Mouse (Mus musculus) kidney, postnatal 25 days (tissue): ENCODE measurements around the gene Gm28048.

ENCODE experiments used
- DNase-seq, 2 experiments: peaks; one replicate each; pipeline ENCODE4 v3.0.0; 2021; ENCODE audit warnings: mixed read lengths in 2 of 2

Gm28048 gene

GRCm38 (mm10) chr11:22857705-22858440 is 124.0 kb downstream of the Gm28048 start:
- DNase-seq, result peak; percentile 49 to 66

GRCm38 (mm10) chr11:22857106-22857704 is 124.7 kb downstream of the Gm28048 start:
- DNase-seq, result no peak

DNA sequence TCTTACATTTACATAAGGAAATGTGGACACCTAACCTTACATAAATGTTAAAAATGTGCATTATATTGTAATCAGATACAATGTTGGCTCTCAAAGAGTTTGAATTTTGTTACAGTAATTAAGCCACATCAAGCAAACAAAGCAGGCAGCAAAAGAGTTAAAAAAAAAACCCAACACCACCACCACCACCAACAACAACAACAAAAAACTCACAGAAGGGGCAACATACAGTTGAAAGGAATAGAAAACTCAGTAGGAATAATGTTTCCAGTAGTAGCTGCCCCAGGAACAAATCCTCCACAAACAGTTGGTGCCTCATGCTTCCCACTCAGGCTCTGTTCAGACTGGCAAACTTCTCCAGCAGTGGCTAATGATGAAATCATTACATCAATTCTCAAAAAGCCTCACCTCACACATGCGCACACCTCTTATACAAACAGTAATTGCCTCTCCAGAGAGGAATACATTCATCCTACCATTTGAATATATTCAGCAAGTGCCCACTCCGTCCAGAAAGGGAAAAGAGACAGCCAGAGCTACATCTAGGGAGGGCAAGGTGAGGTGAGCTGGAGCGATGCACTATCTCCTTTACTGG is 125.4 kb downstream of the Gm28048 start:
- no peak for DNase-seq

GRCm38 (mm10) chr11:22854571-22854970 is 127.3 kb downstream of the Gm28048 start:
- peak in 1 of 2 experiments; percentile 45 for DNase-seq

DNA sequence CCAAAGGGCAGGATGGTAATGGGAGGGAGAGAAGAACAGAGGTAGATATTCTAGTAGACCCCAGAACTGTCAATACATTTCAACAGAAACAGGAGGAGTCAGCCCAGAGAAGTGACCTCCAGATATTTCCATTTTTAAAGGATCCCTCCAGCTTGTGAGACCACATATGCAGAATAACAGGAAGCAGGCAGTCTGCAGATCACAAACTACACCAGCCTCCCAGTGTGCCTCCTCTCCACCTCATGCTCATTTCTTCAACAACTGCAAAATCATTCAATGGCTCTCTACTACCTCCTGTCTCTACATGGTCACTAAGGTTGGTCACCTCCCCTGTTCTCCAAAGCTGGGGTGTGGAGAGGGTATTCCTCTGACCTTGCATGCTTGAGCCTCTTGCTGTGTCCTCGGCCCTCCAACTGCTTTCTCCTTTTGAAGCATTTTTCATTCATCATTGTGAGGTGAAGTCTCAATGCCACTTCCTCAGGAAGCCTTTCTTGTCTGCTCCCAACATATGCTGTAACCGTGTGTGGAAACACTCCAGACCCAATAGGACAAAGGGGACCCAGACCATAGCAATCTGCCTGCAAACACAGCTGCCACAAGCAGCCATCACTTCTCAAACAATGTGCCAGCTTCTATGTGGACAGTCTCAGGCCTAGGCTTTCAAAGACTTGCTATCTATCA is 128.3 kb downstream of the Gm28048 start:
- DNase-seq, result no peak

DNA sequence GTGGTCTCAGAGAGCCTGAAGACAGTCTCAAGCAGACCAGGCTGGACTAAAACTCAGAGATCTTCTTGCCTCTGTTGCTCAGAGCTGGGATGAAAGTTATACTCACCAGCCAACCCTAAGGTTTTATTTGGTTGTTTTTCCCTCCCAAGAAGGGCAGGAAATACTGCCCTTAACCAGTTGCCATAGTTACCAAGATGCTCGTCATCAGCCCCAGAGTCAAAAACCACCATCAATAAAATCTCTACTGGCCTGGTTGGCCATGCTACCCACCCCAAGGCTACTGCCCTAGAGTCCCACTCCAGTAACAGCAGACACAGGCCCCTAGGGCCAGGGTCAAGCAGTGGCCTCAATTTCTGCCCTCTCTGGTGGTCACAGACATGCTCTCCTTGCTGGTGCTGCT is 129.4 kb downstream of the Gm28048 start:
- DNase-seq, result no peak

GRCm38 (mm10) chr11:22851416-22851815 is 130.5 kb downstream of the Gm28048 start:
- DNase-seq, result peak in 1 of 2 experiments; percentile 64

GRCm38 (mm10) chr11:22850077-22850476 is 131.8 kb downstream of the Gm28048 start:
- peak; percentile 68 to 84 for DNase-seq

DNA sequence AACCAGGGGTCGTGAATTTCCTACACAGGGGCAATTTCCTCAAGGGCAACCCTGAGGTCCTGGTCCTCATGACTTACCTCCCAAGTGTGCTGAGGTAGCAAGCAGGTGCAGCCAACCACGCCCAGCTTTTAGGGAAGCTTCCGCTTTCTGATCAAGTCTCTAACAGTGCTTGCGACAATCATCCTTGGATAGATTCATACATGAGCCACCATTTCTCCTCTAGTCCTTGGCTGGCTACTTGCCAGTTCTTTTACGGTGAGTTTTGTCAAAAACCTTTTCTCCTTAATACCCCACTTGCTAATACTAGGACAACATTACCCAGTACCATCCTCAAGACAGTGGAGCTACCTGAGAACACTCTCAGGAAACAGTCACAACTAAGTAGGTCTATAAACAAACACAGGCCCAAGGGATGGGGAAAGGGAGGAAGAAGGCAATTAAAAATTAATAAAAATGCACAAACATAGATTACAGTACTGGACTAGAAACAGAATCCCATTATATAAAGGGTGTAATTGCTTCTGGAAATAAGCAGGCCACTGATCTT is 133.2 kb downstream of the Gm28048 start:
- DNase-seq, result no peak

DNA sequence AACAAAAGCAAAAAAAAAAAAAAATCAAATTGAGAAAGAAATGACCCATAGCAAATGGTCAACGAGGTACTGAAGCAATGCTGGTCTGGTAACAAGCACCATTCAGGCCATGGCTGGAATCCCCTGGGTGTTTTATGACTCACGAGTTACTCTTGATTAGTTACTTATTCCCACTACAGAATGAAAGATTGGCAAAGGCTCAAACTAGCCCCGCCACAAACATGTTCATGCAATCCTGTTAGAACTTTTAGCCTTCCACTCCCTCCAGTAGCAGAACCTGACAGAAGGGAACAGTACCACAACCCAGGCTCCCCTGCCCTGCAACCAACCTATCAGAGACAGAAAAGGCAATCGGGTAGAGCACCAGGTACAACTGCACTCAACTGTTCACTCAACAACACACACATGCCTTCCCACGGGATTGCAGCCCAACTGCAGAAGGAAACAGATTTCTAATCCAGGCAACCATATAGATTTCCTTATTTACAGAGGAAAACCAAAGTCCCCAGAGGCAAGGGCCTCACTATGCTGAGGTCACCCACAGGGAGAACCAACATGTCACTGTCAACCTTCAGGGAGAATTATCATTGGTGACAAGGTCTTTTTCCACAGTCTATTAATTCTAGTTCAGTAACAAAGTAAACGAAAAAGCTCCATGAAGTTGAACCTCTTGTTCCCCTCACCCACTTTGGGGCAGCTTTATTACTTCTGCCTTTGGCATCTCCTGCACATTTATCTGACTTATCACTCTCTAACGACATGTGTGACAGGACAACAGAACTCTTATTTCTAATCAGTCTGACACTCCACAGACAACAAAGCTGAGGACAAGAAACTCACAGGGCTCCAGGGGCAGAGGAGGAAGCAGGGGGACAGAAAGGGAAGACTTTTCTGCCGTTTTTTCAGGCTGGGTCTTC is 133.9 kb downstream of the Gm28048 start:
- peak; percentile 81 to 88 for DNase-seq

DNA sequence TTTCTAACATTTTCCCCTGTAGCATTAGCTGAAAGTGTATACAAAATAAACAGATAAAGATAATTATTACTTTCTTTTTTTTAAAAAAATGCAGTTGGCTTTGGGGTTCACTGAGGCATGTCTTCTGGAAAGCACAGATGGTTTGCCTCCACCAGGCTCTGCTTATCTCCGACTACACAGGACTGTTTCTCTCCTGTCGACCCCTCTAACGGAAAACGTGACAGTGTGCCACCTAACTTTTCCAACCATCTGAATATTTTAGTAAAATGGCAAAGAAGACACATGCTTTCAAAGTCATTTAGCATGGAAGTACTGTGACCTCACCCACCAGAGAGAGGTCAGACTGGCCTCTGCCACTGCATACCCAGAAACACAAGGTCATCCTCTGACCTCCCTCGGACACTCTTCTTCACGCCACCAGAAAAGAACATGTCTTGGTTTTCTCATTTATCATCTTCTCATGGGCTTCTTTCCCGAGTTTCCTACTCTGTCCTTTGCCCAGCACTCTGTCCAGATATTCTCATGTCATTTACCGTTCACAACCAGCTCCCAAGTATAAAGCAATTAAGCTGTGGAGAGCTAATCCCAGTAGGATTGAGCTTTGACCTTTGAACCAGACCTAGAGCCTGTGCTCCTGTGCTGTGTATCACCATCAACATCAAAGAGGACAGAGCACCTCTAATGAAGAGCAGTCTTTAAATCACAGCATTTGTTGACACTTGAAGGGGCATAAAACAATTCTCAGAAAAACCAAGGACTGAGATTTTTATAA is 134.7 kb downstream of the Gm28048 start:
- DNase-seq, result peak in 1 of 2 experiments; percentile 53

DNA sequence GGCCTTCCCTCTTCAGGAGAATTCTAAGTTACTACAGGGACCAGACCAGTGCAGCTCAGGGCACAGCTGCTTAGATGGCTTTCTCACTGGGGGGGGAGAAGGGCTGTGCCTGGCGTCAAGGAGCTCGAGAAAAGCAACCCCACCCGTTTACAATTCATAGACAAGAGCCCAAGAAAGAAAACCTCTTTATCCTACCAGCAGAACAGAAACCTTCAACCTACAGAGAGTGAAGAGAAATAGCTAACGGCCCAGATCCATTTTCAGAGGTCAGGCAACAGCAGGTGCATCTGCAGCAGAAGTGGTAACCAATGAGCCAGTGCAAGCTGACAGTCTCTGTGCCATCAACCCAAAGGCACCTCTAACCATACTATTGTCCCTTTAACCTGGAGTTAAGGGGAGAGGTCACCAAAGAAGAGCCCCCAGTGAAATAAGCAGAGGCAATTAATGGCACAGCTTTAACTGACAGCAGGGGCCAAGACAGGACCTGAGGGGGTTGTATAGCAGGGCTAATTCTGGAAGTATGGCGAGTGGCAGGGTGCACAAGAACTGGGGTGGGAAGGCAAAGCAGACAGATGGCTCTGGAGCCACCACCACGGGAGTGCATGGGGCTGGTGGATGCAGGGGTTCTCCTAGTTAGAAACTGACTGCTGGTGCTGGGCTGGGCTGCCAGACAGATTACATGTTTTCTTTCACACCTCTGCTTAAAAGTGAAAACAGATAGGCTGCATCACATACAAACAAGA is 135.6 kb downstream of the Gm28048 start:
- DNase-seq, result peak in 1 of 2 experiments; percentile 39

DNA sequence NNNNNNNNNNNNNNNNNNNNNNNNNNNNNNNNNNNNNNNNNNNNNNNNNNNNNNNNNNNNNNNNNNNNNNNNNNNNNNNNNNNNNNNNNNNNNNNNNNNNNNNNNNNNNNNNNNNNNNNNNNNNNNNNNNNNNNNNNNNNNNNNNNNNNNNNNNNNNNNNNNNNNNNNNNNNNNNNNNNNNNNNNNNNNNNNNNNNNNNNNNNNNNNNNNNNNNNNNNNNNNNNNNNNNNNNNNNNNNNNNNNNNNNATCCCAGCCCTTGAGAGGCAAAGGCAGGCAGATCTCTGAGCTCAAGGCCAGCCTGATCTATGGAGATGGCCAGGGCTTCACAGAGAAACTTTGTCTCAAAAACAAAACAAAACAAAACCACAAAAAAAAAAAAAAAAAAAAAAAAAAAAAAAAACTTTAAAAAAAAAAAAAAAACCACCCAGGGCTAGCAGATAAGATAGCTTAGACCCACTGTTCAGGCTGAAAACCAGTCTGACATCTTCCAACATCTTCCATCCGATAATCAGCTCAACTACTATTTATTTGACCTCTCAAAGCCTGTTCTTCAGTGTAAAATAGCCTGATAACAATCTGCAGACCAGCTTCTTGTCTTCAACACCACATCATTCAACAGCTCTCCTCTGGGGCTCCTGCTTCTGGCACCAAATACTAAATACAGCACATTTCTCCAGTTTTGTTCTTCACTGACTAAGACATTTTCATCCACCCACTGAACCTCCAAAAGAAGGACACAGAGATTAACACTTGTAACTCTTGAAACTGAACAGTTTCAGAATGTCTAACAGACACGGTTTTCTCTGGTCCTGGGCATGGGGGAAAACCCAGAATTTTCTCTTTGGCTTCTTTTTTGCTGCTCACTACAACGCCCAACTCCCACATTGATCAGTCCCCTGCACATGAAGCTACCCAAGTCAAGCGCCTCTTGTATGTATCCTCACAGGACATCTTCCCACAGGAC is 136.9 kb downstream of the Gm28048 start:
- DNase-seq, result peak in 1 of 2 experiments; percentile 64

DNA sequence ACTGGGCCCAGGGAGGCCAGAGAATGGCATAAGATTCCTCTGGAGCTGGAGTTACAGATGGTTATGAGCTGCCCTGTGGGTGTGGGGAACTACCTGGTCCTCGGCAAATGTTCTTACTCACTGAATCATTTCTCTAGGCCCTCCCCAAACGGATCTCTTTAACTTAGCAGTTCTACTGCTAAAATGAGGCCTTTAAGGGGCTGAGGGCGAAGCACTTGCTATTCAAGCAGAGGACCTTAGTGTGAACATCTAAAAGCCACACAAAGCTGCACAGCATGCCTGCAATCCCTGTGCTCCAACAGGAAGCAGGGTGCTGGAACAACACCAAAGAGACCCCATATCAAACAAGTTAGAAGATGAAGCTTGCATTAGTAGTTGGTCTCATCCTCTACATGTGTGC is 142.4 kb downstream of the Gm28048 start:
- DNase-seq, result no peak

GRCm38 (mm10) chr11:22838361-22838760 is 143.5 kb downstream of the Gm28048 start:
- peak in 1 of 2 experiments; percentile 22 for DNase-seq

DNA sequence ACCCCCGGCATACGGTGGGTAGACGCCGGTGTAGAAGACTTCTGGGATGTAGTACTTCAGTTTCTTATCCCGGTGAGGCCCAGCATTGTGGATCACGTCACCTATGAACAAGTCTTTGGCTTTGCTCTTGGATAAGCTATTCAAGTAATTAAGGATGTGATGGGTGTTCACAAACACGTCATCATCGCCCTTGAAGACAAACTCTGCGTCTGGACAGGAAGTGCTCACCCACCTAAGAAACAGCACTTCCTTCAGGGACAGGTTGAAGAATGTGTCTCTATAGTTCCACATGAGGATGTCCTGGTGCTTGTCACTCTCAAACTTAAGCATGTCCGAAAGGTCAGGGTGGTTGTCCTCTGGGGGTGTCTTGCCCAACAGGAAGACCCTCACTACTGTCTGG is 145.6 kb downstream of the Gm28048 start:
- DNase-seq, result peak in 1 of 2 experiments; percentile 21

DNA sequence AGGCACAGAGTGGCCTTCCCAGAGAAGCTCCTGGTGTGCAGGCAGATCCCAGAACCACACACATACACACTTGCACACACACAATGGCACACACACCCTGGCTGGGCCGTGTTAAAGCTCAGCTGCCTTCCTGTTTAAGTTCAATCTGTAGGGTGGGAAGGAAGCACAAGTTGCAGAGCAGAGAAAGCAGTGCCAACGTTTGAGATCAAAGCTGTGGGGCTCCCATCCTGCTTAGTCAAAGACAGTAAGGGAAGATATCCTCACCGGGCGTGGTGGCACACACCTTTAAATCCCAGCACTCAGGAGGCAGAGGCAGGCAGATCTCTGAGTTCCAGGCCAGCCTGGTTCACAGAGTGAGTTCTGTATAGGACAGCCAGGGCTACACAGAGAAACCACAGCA is 149.3 kb downstream of the Gm28048 start:
- no peak for DNase-seq

DNA sequence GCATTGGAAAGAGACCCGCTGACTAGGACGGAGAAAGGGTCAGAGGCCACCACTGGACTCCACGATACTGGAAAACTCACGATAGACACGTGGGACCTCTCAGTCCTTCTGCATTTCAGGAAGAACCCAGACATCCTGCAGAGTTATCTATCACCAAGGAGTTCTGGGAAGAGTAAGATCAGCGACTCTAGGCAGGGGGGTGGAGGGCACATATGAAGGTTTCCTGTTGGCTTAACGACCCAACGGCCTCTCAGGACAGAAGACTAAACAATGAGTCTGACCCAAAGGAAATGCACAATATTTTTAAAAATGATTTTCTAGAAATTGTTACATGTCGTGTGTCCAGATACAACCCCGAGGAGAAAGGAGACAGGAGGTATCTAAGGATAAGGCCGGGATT is 150.0 kb downstream of the Gm28048 start:
- DNase-seq, result peak in 1 of 2 experiments; percentile 34

- DNase-seq, result no peak
Observed at GRCm38 (mm10) chr11:22830684-22831083, 151.2 kb downstream of the Gm28048 start.
